Mouse (Mus musculus) thymus, postnatal 10 days (tissue): ENCODE measurements around the gene Tescl.

Experiments
- DNase-seq, 2 experiments: peaks; one replicate each; pipeline ENCODE4 v3.0.0; 2021; ENCODE audit warnings: low spot score in 2 of 2

Tescl gene

DNA sequence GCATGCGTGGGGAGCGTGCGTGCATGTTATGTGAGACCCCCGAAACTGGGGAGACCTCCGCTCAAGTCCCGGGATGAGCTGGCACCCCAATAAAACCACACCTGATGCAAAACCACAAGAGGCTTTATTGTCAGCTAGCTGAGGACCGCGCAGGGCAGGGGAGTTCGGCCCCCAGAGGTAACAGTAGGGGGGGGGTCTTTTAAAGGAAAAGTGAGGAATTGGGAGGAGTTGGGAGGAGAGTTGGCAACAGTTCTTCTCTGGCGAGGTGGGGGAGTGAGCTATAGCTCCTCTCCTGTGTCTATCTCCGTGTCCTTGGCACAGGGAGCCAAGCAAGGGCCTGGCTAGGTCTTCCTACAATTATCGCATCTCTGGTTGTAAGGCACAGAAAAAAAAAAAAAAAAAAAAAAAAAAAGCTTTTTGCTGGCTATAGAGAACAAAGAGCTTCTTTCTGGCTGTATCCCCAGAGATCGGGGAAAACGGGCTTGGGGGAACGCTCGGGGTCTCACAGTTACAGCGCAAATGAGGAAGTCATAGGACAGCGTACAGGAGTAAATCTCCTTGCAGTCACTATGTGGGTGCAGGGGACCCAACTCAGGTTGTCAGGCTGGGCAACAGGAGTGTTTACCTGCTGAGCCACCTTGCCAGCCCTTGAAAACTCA, 33.8 kb downstream of the Tescl start:
- peak in 1 of 2 experiments; percentile 25 for DNase-seq

DNA sequence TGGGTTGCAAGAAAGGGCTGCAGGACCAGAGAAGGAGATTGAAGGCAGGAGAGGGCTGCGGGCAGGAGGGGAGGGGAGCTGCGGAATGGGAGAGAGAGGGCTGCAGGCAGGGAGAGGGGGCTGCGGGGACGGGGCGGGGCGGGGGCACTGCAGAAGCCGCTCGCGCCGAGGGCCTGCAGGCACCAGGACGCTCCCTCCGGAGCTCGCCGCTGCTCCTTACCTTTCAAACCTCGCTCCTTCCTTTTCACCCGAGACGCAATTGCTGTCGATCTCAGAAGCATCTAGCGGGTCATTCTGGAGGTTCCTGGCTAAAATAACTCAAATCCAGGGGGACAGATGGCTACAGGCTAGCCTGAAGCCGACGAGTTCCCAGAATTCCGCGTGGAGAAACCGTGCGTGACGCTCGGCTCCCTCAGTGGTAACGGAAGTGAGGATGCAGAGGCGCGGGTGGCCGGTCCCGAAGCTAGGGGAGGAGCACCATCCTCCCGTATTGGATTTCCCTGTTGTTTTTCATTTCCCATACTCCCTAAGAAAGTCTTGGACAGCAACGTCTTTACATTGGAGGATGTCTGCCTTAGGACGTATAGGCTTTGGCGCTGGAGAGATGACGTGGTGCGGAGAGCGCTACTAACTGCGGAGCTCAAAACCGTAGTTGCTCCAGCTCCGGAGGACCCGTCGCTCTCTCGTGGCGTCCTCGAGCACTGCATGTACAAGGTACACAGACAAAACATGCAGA, 34.6 kb downstream of the Tescl start:
- DNase-seq, result peak; percentile 72 to 73

DNA sequence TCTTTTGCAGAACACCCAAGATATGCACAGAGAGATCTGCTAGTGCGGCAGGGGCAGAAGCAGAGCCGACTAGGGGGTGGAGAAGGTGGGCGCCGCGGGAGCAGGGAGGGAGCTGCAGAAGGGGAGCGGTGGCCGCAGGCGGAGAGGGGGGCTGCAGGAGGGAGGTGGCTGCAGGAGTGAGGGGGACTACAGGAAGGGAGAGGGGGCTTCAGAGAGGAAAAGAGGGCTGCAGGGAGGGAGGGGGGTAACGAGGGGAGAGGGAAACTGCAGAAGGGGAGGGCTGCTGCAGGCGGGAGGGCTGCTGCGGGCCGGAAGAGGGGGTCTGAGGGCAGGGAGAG, 35.1 kb downstream of the Tescl start:
- DNase-seq, result peak; percentile 37 to 44

DNA sequence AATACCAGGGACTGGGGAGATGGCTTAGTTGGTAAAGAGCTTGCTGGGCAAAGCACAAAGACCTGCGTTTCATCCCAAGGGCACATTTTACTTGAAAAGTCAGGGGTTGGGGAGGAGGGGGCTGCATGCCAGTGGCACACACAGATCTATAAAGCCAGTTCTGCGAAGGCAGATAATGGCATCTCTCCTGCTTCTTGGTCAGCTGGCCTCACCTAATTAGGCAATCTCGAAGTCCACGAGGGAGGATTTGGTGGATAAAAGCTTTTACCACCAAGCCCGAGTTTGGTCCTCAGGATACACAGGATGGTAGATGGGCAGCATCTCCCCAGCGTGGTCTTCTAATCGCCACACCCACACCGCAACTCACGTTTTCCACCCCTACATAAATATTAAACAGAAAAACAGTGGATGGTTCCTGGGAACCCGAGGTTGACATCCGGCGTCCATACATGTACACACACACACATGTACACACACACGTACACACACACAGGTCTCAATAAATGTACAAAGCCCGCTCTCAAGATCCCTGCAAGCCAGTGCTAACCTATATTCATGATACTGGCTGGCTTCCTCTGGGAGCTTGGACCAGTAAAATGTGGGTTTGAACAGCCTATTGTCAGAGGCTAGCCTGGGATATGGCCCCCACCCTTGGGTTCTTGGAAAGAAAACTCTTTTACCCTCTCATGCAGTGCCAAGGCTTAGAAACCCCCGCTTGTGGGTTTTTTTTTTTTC, 36.2 kb downstream of the Tescl start:
- no peak for DNase-seq

DNA sequence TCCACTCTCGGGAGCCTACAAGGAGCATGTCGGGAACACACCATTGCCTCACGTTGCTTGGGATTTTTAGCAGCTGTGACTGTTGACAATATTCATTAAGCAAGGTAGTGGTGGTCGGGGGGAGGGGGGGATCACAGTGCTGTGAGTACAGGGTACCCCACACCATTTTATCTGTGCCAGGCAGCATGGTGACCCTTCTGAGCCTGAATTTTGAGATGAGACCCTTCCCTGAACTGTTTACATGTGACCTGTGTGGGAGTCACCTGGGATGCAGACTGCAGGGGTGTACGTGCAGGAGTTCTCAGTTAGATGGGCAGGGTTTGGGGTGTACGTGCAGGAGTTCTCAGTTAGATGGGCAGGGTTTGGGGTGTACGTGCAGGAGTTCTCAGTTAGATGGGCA, 37.4 kb downstream of the Tescl start:
- no peak for DNase-seq

DNA sequence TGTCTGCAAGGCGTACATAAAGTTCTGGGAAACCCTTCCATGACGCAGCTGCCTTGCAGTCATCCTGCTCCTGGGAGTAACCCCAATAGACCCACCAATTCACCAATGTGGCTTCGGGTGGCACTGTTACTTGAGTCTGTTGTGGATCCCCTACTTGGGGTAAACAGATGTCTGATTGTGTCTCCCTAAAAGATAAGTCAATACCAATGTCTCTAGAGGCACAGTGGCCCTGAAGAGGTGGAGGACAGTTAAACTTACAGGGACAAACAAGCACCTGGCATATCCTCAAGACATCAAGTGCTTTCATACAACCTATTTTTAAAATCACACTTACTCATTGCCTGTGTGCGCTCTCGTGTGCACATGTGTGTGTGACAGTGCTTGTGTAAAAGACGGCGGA, 38.4 kb downstream of the Tescl start:
- DNase-seq, result no peak

DNA sequence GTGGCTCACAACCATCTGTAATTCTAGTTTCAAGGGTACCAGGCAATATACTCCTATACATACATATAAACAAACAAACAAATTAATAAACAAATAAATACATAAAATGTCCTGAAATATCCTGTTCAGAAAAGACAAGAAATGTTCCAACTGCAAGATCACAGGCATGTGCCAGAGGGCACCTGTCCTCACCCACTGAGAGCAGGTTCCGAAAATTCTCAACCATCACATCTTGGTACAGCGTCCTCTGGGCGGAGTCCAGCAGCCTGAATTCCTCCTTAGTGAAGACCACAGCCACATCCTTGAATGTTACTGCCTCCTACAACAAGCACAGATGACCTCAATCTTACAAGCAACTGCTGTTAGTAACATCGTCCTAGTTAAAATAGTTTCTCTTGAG, 39.0 kb downstream of the Tescl start:
- no peak for DNase-seq

DNA sequence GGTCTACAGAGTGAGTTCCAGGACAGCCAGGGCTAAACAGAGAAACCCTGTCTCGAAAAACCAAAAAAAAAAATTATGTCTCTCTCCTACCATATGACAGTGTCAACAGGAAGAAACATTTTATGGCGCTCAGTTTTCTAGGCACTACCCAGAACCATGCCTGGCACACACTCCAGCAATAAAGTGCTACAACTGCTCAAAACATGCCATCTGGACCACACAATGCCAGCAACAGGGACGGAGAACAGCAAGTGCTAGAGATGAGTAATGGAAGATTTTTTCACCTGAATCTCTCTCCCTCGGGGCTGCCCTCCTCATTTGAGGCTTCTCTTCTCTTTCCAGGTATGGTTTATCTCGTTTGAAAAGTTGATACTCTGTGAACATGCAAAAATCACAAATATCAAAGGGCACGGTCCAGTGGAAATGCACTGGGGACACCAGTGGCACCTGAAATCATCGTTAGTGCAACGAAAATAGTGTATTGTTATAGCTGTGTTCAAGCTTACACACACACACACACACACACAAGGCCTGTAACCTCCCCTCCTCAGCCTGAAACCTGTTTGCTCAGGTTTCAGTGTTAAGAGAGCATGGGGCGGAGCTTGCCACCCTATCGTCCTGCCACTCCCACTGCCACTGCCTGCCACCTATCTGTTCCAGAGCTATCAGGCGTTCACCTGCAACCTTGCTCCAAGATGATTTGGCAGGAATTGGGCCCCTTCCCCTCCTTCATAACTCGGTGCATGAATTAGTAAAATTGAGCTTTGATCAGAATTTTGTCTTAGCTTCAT, 40.5 kb downstream of the Tescl start:
- DNase-seq, result no peak

DNA sequence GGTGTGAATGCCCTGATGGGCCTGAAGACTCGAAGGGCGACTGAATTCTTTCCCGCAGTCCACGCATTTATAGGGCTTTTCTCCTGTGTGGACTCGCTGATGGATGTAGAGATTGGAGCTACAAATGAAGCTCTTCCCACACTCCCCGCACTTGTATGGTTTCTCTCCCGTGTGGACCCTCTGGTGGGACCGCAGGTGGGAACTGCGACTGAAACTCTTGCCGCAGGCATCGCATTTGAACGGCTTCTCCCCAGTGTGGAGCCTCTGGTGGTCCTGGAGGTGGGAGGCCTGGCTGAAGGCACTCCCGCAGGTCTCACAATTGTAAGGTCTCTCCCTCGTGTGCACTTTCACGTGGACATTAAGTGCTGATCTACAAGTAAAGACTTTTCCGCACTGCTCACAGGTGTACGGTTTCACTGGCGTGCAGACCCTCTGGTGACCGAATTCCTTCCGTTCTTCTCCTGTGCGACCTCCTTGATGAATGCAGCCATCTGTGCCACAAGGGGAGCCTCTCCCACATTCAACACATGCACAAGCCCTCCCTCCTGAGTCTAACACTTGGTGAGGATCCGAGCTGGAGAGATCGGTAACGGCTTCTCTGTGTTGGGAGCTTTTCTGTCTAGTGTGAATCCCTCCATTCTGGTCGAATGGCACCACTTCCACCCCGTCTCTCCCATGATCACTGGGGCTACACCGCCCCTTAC, 42.2 kb downstream of the Tescl start:
- no peak for DNase-seq

DNA sequence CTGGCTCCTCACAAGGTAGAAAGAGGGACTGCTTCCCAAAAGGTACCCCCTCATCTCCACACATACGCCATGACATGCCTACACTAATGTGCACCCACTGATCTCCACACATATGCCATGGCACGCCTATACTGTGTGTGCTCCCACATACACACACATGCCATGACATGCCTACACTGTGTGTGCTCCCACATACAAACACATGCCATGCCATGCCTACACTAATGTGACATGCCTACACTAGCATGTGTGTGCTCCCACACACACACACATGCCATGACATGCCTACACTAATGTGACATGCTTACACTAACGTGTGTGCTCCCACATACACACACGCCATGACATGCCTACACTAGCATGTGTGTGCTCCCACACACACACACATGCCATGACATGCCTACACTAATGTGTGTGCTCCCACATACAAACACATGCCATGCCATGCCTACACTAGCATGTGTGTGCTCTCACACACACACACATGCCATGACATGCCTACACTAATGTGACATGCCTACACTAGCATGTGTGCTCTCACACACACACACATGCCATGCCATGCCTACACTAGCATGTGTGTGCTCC, 43.5 kb downstream of the Tescl start:
- DNase-seq, result no peak

DNA sequence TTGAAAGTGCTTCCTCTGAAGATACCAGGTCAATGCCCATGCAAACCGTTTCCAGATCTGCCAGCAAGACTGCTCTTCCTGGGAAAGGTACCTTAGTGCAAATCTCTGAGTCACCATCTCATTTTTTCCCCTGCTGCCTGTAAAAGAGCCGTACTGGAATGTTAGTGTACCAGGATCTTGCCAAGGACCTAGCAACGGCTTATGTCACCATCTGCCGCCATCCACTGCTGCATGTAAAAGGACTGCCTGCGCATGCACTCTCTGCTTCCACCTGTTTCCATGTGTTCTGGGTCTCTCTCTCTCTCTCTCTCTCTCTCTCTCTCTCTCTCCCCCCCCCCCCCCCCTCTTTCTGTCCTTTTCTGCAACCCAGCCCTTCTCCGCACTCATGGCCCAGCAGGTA, 45.2 kb downstream of the Tescl start:
- DNase-seq, result no peak

DNA sequence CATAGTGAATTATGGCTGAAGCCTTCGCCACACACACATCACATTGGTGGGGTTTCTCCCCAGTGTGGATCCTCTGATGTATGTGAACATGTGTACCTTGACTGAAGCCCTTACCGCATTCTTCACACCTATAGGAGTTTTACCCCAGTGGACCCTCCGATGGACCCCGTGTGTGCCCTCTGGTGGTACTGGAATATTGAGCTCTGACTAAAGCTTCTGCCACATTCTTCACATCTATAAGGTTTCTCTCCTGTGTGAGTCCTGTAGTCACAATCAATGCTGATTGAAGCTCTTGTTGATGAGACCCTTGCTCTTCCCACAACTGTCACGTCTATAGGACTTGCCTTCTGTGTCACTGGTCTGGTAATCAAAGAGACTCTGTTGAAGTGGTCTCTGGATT, 46.1 kb downstream of the Tescl start:
- DNase-seq, result no peak

DNA sequence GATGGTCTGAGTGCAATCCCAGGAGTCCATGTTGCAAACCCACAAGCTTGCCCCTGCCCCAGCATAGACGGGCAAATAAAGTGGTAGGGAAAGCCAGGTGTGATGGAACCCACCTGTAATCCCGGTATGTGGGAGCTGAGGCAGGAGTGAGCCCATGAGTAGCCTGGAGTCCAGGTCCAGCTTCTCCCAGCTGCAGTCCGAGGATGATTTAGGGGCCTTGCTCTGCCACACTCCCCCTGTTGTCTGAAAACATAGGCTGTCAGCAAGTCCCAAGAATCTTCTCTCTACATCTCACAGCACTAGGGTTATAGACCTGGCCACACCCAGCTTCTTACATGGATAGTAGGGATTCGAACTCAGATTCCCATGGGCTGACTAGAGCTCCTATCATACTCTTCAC, 46.8 kb downstream of the Tescl start:
- DNase-seq, result no peak

DNA sequence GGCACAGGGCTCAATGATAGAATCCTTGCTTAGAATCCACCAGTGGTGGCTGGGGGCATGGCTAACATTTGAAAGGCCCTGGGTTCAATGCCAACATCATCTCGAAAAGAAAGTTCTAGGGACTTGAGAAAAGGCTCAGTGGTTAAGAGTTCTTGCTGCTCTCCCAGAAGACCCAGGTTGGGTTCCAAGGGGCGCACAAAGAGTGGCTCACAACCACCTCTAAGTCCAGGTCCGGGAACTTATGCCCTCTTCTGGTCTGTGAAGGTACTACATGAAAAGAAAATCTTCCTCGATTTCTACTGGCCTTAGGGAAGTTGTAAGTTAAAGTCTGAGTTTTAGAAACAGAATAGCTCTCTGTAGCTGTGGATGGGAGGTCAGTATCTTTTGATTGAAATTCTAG, 47.6 kb downstream of the Tescl start:
- no peak for DNase-seq
